Mouse (Mus musculus) forebrain, postnatal 0 days (tissue): ENCODE results near the gene Ctsl. TPM values are rescaled to one million over a fixed set of nuclear protein-coding genes. Genes with fewer than 3 reads are reported as not detected.
A peak's percentile ranks its signal among the peaks of the same experiment; 100 is the strongest.

ENCODE experiments used
- ATAC-seq: fragments of 200-750 bp; cut with Nextera tagmentation; 2 replicates; pipeline ENCODE4 v1.8.0; 2017; ENCODE audit warnings: mild to moderate bottlenecking, moderate library complexity
- DNase-seq: peaks from one replicate; pipeline ENCODE4 v3.0.0-alpha.2; 2015
- H3K27ac ChIP-seq: fragments of 300-500 bp; sonication (generic); 2 replicates; pipeline ENCODE4 v1.5.1; 2014; ENCODE audit warnings: low read depth, mild to moderate bottlenecking, antibody characterized with exemption, low read length, moderate library complexity, mixed read lengths
- H3K27me3 ChIP-seq: fragments of 300-500 bp; sonication (generic); 2 replicates; pipeline ENCODE4 v1.6.1; 2014; ENCODE audit warnings: mild to moderate bottlenecking, low read length, mixed read lengths; ENCODE audit not compliant: insufficient read depth
- H3K36me3 ChIP-seq: fragments of 300-500 bp; sonication (generic); 2 replicates; pipeline ENCODE4 v1.6.1; 2014; ENCODE audit warnings: mild to moderate bottlenecking, moderate library complexity; ENCODE audit not compliant: insufficient read depth
- H3K4me1 ChIP-seq: fragments of 300-500 bp; sonication (generic); 2 replicates; pipeline ENCODE4 v1.6.1; 2014; ENCODE audit warnings: antibody characterized with exemption; ENCODE audit not compliant: insufficient read depth
- H3K4me2 ChIP-seq: fragments of 300-500 bp; sonication (generic); 2 replicates; pipeline ENCODE4 v1.6.1; 2014; ENCODE audit warnings: low read depth, mild to moderate bottlenecking, moderate library complexity
- H3K4me3 ChIP-seq: fragments of 300-500 bp; sonication (generic); 2 replicates; pipeline ENCODE4 v1.5.1; 2014; ENCODE audit warnings: low read depth, low read length, mixed read lengths
- H3K9ac ChIP-seq: fragments of 300-500 bp; sonication (generic); 2 replicates; pipeline ENCODE4 v1.6.1; 2014; ENCODE audit warnings: mild to moderate bottlenecking
- H3K9me3 ChIP-seq: fragments of 300-500 bp; sonication (generic); 2 replicates; pipeline ENCODE4 v1.6.1; 2016; ENCODE audit warnings: low read length
- CTCF ChIP-seq: sonication (generic); IDR thresholded peaks from 2 replicates; pipeline ENCODE4 v1.5.1; 2016; ENCODE audit warnings: antibody characterized with exemption, control low read depth, low read depth
- WGBS: fragments of 180-500 bp; shearing (Covaris S2); extraction: QIAGEN DNeasy Blood & Tissue Kit; methylation state at CpG from one replicate; pipeline ENCODE4 v1.1.7; 2014; 5-methylcytosine and 5-hydroxymethylcytosine counted together
- polyA plus RNA-seq: library from polyadenylated mRNA; unstranded; fragments of >200 nt; fragmentation: Nextera tagmentation; extraction: Ambion mirVana; gene quantifications from 2 replicates; pipeline ENCODE4 v1.2.1, GENCODE M21; 2015
- total RNA-seq: library from RNA; depleted of rRNA; stranded (reverse); fragments of >200 nt; gene quantifications from 2 replicates; pipeline ENCODE4 v1.2.3, GENCODE M21; 2014; rRNA removed

Ctsl gene
- total and polyA plus RNA-seq, 2 experiments from 2014 or later: 149 to 182 TPM

- Histone ChIP-seq H3K4me1 (peaks cover 9% of the 10 kb centered on the region), H3K27ac (no peak overlapping the region), H3K4me2 (no peak overlapping the region), H3K27me3 (no peaks in the 10 kb centered on the region), H3K36me3 (no peaks in the 10 kb centered on the region), H3K9me3 (no peaks in the 10 kb centered on the region), H3K4me3 (no peak overlapping the region), H3K9ac (no peak overlapping the region)
- TF ChIP-seq CTCF: no peak
- ATAC-seq (no peak), DNase-seq (no peak)
- WGBS: 70% methylated on average over 3 of the region's 3 CpGs
Measured at GRCm38 (mm10) chr13:64314041-64314440, 56.6 kb downstream of the Ctsl start.

GRCm38 (mm10) chr13:64312916-64313289 is 57.8 kb downstream of the Ctsl start:
- WGBS: 0% methylated on average over 2 of the region's 2 CpGs
- Histone ChIP-seq H3K27me3 (no peaks in the 10 kb centered on the region), H3K4me1 (peaks cover 9% of the 10 kb centered on the region), H3K4me3 (peak overlapping the region; percentile 68), H3K4me2 (peak overlapping the region; percentile 63), H3K9me3 (no peaks in the 10 kb centered on the region), H3K27ac (no peak overlapping the region), H3K36me3 (no peaks in the 10 kb centered on the region), H3K9ac (peak overlapping the region; percentile 59)
- TF ChIP-seq CTCF: no peak
- ATAC-seq: peak; percentile 36
- DNase-seq: no peak

GRCm38 (mm10) chr13:64312024-64312915 is 58.4 kb downstream of the Ctsl start, which contains the start of gene Aaed1:
Gene Aaed1, minus strand, starts transcription at chr13:64312710.
- ATAC-seq: peak; percentile 89
- under 1% methylated on average over 64 of the region's 74 CpGs for WGBS

GRCm38 (mm10) chr13:64311266-64311665 is 59.4 kb downstream of the Ctsl start:
- peaks cover 9% of the 10 kb centered on the region for H3K4me1 ChIP-seq
- peak overlapping the region; percentile 68; the same call in 1 of the 2 replicates for H3K4me3 ChIP-seq
- TF ChIP-seq CTCF: no peak
- no peak overlapping the region for H3K9ac ChIP-seq
- H3K4me2 ChIP-seq: peak overlapping the region; percentile 63; the same call in 1 of the 2 replicates
- DNase-seq (no peak), ATAC-seq (no peak)
- no peak overlapping the region for H3K27ac ChIP-seq
- no peaks in the 10 kb centered on the region for H3K27me3 ChIP-seq
- H3K9me3 ChIP-seq: no peaks in the 10 kb centered on the region
- 78% methylated on average over 1 of the region's 1 CpGs for WGBS
- H3K36me3 ChIP-seq: no peaks in the 10 kb centered on the region

More at GRCm38 (mm10) chr13:64312024-64312915, 58.4 kb downstream of the Ctsl start, which contains the start of gene Aaed1:
- H3K9me3 ChIP-seq: no peaks in the 10 kb centered on the region
- peak within 1 kb of the TSS; percentile 79 for H3K27ac ChIP-seq
- peak; percentile 57 for TF ChIP-seq CTCF
- peaks cover 9% of the 10 kb centered on the region for H3K4me1 ChIP-seq
- peak within 1 kb of the TSS; percentile 63 for H3K4me2 ChIP-seq
- DNase-seq: peak; percentile 86
- peak within 1 kb of the TSS; percentile 68 for H3K4me3 ChIP-seq
- H3K9ac ChIP-seq: peak within 1 kb of the TSS; percentile 59
- no peaks in the 10 kb centered on the region for H3K27me3 ChIP-seq
- no peaks in the 10 kb centered on the region for H3K36me3 ChIP-seq

- DNase-seq (no peak), ATAC-seq (no peak)
- H3K9ac ChIP-seq: no peak overlapping the region
- H3K4me1 ChIP-seq: peaks cover 9% of the 10 kb centered on the region
- TF ChIP-seq CTCF: no peak
- no peak overlapping the region for H3K27ac ChIP-seq
- H3K36me3 ChIP-seq: no peaks in the 10 kb centered on the region
- H3K4me3 ChIP-seq: no peak overlapping the region
- H3K4me2 ChIP-seq: no peak overlapping the region
- 85% methylated on average over 6 of the region's 6 CpGs for WGBS
- H3K27me3 ChIP-seq: no peaks in the 10 kb centered on the region
- no peaks in the 10 kb centered on the region for H3K9me3 ChIP-seq
Measured at GRCm38 (mm10) chr13:64310585-64310984, 60.1 kb downstream of the Ctsl start.

GRCm38 (mm10) chr13:64309842-64310241 is 60.8 kb downstream of the Ctsl start:
- no peak for DNase-seq
- Histone ChIP-seq H3K9ac (no peak overlapping the region), H3K4me3 (no peak overlapping the region), H3K27ac (no peak overlapping the region), H3K4me2 (no peak overlapping the region), H3K4me1 (peaks cover 9% of the 10 kb centered on the region), H3K27me3 (no peaks in the 10 kb centered on the region), H3K9me3 (no peaks in the 10 kb centered on the region), H3K36me3 (no peaks in the 10 kb centered on the region)
- 87% methylated on average over 11 of the region's 11 CpGs for WGBS
- no peak for TF ChIP-seq CTCF
- no peak for ATAC-seq

Other genes with a start within 250 kb of the Ctsl start
- 1.4 and 2.6 TPM in 2 replicates for gene Slc35d2, start 241.5 kb downstream of the Ctsl start, total RNA-seq
- 1.0 and 1.5 TPM in 2 replicates for gene Slc35d2, start 241.5 kb downstream of the Ctsl start, polyA plus RNA-seq
- gene Zfp367, start 217.7 kb downstream of the Ctsl start, total RNA-seq: 6.3 and 9.1 TPM in 2 replicates
- gene Zfp367, start 217.7 kb downstream of the Ctsl start, polyA plus RNA-seq: 3.1 and 4.1 TPM in 2 replicates
- 34.3 and 37.7 TPM in 2 replicates for gene Habp4, start 209.1 kb downstream of the Ctsl start, total RNA-seq
- 34.2 and 41.1 TPM in 2 replicates for gene Habp4, start 209.1 kb downstream of the Ctsl start, polyA plus RNA-seq
- gene Cdc14b, start 95.6 kb downstream of the Ctsl start, total RNA-seq: 1.7 and 3.0 TPM in 2 replicates
- 0.42 and 0.75 TPM in 2 replicates for gene Cdc14b, start 95.6 kb downstream of the Ctsl start, polyA plus RNA-seq
- gene Aaed1, start 58.2 kb downstream of the Ctsl start, total RNA-seq: 9.8 and 13.5 TPM in 2 replicates
- gene Aaed1, start 58.2 kb downstream of the Ctsl start, polyA plus RNA-seq: 7.2 and 9.1 TPM in 2 replicates
- gene Cdk20, start 61.4 kb upstream of the Ctsl start, total RNA-seq: 29.2 and 38.5 TPM in 2 replicates
- gene Cdk20, start 61.4 kb upstream of the Ctsl start, polyA plus RNA-seq: 21.6 and 26.4 TPM in 2 replicates
- not detected in 2 replicates for gene Fam240b, start 126.9 kb upstream of the Ctsl start, total RNA-seq
- gene Fam240b, start 126.9 kb upstream of the Ctsl start, polyA plus RNA-seq: not detected in 2 replicates